Mouse (Mus musculus) spleen, postnatal 4 days (tissue): Measurements from ENCODE around the gene C1qa.
A peak's percentile ranks its signal among the peaks of the same experiment; 100 is the strongest.

Source experiments
- DNase-seq, 2 experiments: peaks; one replicate each; pipeline ENCODE4 v3.0.0; 2022; ENCODE audit warnings: low spot score in 2 of 2

Gene C1qa

GRCm38 (mm10) chr4:136898637-136899036, at the start of gene C1qa:
Gene C1qa (minus strand): TSS chr4:136898803.
- DNase-seq = no peak

DNA sequence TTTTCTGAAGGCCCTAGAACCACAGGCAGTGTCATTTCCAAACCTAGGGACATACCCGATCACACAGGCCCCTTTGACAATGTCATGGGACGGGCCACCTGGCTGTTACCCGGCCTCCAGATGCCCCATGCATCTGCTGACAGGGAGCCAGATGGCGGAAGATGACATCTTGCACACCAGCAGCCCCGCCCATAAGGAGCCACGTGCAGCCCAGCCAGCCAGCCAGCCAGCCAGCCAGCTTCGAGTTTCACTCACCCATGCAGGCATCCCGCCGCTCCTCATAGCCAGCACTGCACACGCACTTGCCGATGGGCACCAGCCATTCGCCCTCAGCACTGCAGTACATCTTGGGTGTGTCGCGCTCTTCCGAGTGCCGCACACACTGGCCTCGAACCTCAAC, 46.8 kb upstream of the C1qa start:
- DNase-seq = no peak

DNA sequence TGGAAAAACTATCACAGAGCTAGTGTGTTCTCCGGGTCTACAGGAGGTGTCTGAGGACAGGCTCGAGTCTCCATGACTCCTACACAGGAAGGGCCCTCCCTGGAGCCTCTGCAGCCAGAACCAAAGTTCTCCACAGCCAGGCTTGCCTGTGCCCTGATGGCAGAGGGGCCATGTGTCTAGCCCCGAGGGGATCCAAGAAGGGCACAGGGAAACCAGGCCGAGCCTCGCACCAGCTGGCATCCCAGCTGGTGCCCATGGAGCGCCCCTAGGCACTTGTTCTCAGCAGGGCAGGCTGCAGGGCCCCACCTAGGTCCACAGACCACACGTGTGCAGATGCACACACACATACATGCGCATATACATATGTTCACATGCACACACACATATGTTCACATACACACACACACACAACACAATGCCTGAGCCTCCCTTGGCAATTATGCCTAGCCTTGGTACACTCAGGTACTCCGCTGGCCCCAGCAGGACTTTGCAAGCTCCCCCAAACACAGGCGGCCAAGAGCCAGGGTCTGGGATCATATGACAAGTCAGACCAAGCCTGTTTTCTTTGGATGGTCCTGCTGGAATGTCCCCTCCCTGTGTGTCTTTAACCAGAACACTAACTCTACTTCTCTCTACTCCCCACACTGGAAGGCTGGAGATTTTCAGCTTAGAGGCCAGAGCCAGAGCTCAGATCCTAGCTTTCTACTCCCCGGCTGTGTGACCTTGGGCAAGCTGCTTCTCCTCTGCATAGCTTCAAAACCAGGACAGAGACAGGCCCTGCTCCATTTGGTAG, 46.2 kb upstream of the C1qa start:
- no peak for DNase-seq

DNA sequence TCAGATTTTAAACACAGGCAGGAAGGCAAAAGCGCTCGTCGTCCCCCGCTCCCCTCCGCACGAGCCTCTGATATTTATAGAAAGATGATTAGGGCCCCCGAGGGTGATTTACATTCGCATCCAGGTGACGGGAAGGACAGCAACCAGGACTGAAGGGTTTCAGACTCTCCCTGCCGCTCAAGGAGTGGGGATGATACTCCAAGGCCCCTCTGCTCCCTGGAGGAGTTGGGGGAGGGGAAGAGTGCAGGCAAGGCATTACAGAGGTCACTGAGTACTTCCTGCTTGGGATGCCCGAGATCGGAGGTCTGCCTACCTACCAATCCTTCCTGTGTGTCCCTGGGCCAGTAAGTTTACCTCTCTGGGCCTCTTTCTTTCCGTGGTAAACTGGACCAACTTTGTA, 44.6 kb upstream of the C1qa start:
- no peak for DNase-seq

DNA sequence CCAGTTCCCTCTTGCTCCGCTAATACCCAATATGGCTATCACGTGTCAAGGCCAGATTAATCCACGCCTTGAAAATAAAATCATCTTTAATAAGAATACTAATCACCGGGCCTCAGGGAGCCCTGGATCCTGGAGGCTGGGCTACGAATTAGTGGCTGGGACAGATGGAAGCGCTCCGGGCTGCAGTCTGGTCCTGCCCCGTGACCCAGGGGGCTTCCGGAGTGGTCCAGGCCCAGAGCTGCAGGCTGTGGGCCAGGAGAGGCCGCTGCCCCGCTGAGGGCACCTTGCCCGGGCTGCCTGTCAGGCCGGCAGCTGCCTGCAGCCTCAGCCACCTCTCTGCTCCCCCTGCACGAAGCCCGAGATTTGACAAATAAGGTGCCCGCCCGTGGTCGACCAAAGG, 44.2 kb upstream of the C1qa start:
- no peak for DNase-seq

- no peak for DNase-seq
Measured at GRCm38 (mm10) chr4:136937935-136938334, 39.3 kb upstream of the C1qa start.

DNA sequence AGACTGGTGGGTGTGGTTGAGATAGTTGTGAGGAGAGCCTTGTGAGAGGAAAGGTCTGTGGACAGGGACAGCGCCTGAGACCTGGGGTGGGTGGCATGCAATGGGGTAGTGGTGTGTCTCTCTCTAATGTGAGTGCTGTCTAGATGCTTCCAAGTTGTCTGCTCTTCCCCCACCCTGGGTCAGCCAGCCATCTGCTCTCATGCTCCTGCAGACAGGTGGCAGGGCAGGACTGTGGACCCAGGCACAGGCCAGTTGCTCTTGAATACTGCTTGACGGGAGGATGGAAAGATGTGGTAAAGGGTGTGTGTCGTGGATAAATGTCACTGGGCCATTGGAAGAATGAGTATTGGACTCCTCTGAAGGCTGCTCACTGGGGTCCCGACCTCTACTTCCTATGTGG, 38.7 kb upstream of the C1qa start:
- no peak for DNase-seq

DNA sequence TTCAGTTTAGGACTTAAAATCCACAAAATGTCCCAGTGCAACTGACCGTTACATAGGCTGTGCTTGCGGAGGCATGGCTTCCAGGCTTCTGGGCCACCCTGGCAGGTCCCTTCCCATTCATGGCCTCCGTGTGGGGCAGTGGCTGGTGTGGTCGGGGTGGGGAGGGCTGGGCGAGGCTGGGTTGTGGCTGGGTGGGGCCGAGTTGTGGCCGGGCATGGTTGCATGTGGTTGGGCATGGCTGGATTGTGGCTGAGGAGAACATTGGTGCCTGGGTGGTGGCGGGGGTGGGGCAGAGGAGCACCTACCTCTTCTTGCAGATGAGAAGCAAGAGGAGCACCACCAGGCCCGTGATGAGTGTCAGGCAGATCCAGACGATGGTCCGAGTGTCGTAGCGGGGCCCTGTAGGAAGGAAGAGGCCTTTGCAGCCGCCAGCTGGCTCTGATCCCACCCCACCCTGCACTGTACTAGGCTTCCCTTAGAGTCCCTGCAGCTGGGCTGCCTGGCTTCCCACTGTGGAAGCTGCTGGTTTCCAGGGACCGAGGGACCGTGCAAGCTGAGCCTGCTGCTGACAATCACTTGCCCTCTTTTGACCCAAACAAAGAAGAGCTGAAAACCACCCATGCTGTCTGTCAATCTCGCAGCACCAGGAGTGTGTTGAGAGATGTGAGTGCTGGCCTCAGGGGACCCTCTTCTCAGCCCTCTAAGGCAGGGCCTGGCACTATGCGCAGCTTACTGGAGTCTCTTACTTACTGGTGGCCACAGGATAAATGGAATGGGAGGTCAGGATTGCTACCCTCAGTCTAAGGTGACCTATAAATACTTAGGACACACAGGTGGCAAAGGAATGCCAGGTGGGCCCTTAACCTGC, 36.4 kb upstream of the C1qa start:
- DNase-seq = no peak

- no peak for DNase-seq
Measured at GRCm38 (mm10) chr4:136930474-136930873, 31.9 kb upstream of the C1qa start.

DNA sequence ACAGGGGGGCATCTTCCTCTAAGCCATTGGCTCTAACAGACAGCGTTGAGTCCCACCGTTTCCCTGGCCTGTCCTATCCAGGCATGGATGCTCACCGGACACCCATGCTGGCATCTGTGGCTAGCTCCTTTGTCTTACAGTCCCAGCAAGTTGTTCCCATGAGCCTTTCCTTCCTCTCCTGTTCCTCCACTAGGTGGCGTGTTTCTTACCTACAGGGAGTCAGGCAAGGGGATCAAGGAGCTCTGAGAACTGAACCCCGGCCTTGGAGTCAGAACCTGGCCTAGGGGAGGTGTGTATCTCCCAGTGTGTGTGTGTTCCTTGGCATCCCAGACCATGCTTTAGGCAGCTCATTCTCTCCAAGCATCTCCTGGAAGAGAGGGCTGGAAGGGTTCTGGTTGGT, 30.3 kb upstream of the C1qa start:
- no peak for DNase-seq

DNA sequence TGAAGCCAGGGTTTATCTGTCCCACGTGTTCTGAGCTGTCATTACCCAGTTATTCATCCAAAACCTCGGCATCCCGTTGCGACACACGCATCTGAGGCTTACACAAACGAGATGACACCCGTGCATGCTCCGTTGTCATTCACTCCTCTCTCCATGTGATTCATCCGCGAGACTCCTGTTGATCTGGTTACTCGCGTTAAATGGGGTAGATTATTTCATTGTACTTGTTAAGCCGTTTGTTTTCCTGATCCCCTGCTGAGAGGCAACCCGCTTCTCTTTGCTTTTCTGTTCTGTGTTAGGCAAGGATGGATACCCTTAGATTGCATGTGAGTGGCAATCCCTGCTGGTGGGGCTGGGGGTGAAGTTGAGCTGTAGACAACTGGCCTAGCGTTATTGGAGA, 27.2 kb upstream of the C1qa start:
- no peak for DNase-seq

GRCm38 (mm10) chr4:136924529-136924928, 25.9 kb upstream of the C1qa start:
- DNase-seq = peak; percentile 41 to 76

GRCm38 (mm10) chr4:136919526-136919925, 20.9 kb upstream of the C1qa start:
- no peak for DNase-seq

- no peak for DNase-seq
Measured at GRCm38 (mm10) chr4:136918834-136919233, 20.2 kb upstream of the C1qa start.

GRCm38 (mm10) chr4:136917165-136917524, 18.5 kb upstream of the C1qa start:
- no peak for DNase-seq

DNA sequence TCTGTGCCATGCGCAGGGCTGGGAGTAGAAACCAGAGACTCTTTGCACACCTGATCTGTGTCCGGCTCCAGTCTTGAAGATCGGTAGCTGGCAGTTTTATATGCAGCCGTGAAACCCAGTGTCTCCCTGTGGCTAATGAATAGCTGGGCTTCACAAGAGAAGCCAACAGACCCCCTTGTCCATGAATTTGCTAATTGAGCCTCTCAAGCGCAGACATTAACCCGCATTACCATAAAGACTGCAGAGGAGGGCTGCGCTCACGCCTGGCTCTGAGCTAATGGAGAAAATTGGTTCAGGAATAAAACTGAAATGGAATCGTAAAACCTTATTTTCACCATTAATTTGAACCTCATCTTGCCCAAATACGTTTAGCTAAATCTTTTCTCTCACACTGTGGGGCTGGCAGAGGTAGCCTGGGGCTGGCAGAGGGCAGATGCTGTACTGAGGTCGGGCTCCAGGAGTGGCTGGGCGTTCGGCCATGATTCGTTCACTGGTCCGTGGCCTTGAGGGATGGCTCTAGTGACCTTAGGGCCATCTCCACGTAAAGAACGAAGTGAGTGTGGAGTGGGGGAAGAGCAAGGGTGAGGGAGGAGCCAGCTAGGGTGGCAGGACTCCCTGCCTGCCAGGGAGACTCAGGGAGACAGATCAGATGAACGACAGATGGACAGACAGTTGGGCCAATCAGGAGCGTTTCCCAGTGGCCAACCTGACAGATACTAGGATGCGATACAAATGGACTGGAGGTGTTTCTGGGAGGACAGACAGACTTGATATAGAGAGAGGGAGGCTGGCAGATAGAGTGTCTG, 18.0 kb upstream of the C1qa start:
- DNase-seq = no peak

DNA sequence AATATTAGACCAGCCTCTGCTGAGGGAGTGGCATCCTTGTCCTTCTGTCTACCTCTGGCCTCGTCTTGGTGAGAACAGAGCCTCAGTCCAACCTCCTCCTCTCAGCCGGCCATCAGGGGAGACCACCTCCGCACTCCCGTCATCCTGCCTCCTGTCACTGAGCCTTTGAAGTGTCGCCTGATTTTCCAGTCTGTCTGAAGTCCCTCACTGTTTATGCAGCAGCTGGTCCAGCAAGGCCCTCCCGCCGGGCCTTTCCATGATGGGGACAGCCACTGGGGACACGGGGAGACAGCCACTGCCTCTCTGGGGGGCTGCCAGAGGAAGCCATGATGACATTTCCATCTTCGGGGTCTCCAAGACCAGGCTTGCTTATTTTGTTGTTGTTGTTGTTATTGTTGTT, 14.2 kb upstream of the C1qa start:
- DNase-seq = no peak

DNA sequence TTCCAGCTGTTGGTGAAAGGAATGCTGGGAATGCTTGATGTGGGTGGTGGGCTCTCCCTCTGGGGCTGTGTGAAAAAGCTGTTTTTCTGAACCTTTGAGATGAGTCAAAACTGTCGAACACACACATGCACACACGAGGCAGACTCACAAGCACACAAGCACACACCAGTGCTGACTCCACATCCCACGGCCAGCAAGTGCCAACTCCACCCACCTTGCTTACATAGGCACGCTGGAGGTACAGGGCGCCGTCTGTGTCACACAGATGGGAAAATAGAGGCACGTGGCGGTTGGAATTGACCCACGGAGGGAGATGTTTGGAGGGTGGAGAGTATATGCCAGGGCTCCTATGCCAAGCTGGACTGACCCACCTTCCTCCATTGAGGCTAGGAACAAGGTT, 13.2 kb upstream of the C1qa start:
- DNase-seq = no peak

DNA sequence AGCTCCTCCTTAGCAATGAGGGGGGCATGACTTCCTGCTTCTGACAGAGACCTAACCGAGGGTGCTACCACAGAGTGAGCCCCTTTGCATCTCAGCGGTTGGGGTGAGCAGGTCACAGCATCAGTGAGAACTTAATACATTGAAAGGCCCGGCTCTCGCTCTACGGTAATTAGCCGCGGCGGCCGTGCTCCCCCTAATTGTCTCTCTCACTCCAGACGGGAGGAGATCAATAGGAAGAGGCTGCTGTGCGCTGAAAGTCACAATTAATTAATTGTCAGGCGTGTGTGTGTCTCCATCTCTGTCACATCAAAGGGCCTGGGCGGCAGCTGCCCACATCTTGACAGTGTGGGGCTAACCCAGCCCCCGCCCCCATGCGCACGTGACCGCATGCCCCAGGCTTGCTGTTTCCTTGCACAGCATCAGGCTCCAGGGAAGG, 12.6 kb upstream of the C1qa start:
- DNase-seq = no peak

DNA sequence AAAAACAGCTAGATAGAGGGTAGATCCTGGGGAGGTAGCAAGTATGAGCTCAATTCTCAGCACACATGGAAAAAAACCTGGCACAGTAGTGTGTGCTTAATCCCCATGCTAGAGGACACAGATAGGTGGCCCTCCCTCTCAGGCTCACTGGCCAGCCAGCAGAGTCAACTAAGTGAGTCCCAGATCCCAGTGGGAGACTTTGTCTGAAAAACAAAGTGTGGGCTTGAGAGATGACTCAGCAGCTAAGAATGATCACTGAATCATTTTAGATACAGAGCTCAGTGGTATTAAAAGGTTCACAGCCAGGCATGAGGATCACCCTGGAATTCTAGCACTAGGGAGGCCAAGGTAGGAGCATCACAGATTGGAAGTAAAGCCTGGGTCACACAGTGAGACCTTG, 9.2 kb upstream of the C1qa start:
- DNase-seq = no peak

GRCm38 (mm10) chr4:136907033-136907432, 8.4 kb upstream of the C1qa start:
- DNase-seq = no peak
